Mouse (Mus musculus) CH12.LX (cell line): ENCODE results near the gene Ccl22.

Experiments used
- CTCF ChIP-seq, 2 experiments: IDR thresholded peaks in 1 of 2; conservative IDR thresholded peaks in 1 of 2; 2 replicates each; pipeline ENCODE4 v1.5.1; 2011 to 2012; ENCODE audit warnings: low read depth in 2 of 2, low read length in 2 of 2, improper control_type of control experiment in 1 of 2, inconsistent platforms in 1 of 2, mild to moderate bottlenecking in 1 of 2, moderate library complexity in 1 of 2
- ELF1 ChIP-seq: IDR thresholded peaks from 2 replicates; pipeline ENCODE4 v1.6.1; 2014; ENCODE audit warnings: low read depth, mild to moderate bottlenecking, inconsistent platforms, low read length, improper control_type of control experiment
- EP300 ChIP-seq: IDR thresholded peaks from 2 replicates; pipeline ENCODE4 v1.6.1; 2011; ENCODE audit warnings: low read length, improper control_type of control experiment
- MAFK ChIP-seq: IDR thresholded peaks from 2 replicates; pipeline ENCODE4 v1.6.1; 2011; ENCODE audit warnings: low read length, improper control_type of control experiment; ENCODE audit not compliant: insufficient replicate concordance
- POLR2A ChIP-seq: IDR thresholded peaks from 2 replicates; pipeline ENCODE4 v1.6.1; 2011; ENCODE audit warnings: low read depth, mild to moderate bottlenecking, improper control_type of control experiment, low read length
- TCF12 ChIP-seq: IDR thresholded peaks from 2 replicates; pipeline ENCODE4 v1.6.1; 2014; ENCODE audit warnings: low read depth, mild to moderate bottlenecking, inconsistent platforms, low read length, improper control_type of control experiment
- ZC3H11A ChIP-seq: IDR thresholded peaks from 2 replicates; pipeline ENCODE4 v1.6.1; 2012; ENCODE audit warnings: low read depth, mild to moderate bottlenecking, inconsistent platforms, low read length, improper control_type of control experiment

- TF ChIP-seq TCF12, result peak; percentile 40; the same call in 1 of the 2 replicates
- TF ChIP-seq ZC3H11A, result no peak
- TF ChIP-seq CTCF (conservative IDR thresholded peaks at IDR 0.05 in 1 of 2, IDR thresholded peaks at IDR 0.05 in 1 of 2; ENCODE audit: low read depth in 2 of 2, low read length in 2 of 2), result no peak
- TF ChIP-seq ELF1, result no peak; the same call in 1 of the 2 replicates
- TF ChIP-seq EP300, result no peak
- no peak for TF ChIP-seq POLR2A
- no peak for TF ChIP-seq MAFK
Observed at GRCm38 (mm10) chr8:94780491-94781154, 35.2 kb downstream of the Ccl22 start.
